Mouse (Mus musculus) olfactory bulb, adult 2 months (tissue): Measurements from ENCODE around the gene Slc22a4.

Source experiments
- CTCF ChIP-seq: fragments of 200-500 bp; IDR thresholded peaks from 2 replicates; pipeline ENCODE4 v1.5.1; 2012; ENCODE audit warnings: low read depth, mild to moderate bottlenecking, low read length, moderate library complexity; ENCODE audit not compliant: insufficient read depth
- POLR2A ChIP-seq: fragments of 200-500 bp; IDR thresholded peaks from 2 replicates; pipeline ENCODE4 v1.6.1; 2012; ENCODE audit warnings: mild to moderate bottlenecking, low read depth, low read length, moderate library complexity; ENCODE audit not compliant: insufficient read depth

DNA sequence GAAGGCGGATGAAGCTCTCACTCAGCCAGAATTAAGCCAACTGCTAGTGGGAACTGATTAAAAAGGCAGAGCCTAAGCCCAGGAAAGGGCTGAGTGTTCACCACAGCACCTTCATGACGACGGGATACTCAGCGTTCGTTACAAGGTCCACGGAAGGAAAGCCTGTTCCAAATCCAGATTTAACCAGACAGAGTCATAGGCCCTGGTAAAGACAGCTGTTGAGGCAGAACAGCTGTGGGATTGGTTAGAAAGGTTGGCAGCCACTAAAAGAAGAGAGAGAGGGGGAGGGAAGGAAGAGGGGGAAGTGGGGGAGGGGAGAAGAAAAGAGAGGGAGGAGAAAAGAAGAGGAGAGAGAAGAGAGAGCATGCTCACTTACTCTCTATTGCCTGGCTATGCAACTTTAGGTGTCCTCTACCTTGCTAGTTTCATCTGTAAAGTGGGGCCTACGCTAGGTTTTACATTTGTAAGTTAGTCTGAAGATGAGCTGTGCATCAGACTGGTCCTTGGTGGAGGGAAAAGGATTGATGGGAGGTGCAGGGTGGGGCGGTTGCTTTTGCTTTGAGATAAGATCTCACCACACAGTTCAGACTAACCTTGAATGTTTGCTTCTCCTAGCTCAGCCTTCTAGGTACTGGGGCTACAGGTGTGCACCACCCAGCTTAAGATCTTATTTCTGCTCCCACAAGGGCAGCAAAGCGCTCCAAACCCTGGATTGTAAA lies 35.0 kb upstream of the Slc22a4 start:
- TF ChIP-seq CTCF (no peak), POLR2A (no peak)
